Mouse (Mus musculus): ENCODE measurements around the gene Armc12. TPM values are rescaled to one million over a fixed set of nuclear protein-coding genes. Genes with fewer than 3 reads are reported as not detected.

Armc12 gene
- under 1 TPM in 2 of 3 experiments, not detected in 1; 0.46 to 0.78 TPM for polyA plus RNA-seq (2017; shearing (Covaris generic))

DNA sequence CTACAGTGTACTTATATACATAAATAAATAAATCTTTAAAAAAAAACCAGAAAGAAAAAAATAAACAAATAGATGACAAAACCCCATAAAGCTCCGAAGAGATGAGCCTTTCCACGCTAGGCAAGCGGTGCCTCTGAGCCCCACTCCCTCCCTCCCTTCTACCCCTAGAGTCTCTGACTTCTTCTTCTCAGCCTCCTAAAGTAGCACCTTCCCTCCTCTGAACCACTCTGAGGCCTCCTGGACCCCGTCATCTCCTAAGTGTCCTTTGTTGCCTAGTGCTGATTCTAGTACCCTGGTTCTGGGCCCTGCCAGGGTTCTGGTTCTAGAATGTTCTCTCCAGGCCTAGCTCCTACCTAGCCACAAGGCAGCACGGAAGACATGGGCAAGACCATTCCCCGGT is at the start of gene Armc12:
Gene Armc12, plus strand, starts transcription at position 301 of the 400 bp plus-strand sequence.
- no peak for ATAC-seq

DNA sequence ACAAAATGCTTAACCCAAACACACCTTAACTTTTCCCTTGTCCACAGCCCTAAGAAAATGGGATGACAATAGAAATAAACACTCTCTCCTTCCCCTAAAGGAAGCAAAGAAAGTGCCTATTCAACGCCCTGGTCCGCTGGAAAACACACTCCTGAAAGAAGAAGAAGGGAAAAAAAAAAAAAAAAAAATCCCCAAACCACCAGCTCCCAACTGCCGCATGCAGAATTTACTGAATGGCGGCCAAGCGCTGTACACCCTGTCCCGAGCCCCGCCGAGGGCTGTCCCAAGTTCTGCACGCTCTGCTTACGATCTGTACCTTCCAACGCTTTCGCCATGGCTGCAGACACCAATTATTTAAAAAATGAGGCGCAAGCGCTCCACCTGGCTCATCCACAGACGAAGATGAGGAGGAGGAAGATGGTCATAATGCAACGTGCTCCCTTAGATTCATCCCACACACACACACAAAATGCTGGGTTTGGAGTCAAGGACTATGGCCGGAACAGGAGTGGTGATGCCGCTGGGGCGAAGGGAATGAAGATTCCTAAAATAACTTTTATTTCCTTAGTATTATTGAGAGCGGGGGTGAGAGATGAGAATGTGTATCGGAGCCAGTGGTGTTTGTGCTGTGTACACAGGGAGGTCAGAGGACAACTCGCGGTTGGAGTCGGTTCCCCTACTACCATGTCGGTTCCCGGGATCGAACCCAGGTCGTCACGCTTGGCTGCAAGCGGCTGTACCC is 45.7 kb upstream of the Armc12 start:
- peak; percentile 4 for ATAC-seq

DNA sequence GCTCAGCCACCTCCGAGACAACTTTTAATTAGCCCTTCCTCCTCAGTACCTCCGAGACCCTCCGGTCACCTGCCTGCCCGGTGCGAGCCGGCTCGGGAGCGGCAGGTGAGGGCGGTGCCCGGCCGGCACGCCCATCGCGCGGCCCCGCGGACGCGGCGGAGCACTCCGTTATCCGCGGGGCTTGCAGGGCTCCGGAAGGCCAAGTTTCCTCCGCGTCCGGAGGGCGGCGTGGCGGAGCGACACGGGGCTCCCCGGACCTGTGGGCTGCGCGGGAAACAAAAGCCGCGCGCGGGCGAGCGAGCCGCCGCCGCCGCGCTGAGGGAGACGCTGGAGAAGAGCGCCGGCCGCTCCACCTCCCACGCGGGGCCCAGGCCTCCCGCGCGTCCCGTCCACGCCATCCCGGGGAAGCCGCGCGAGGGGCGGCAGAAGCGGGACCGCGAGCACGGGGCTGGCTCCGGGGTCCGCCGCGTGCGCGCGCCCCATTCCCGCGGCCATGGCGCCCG is 45.1 kb upstream of the Armc12 start:
- ATAC-seq, result peak; percentile 37

GRCm38 (mm10) chr17:28485977-28486400 is 44.6 kb upstream of the Armc12 start:
- peak; percentile 95 for ATAC-seq

GRCm38 (mm10) chr17:28486720-28487119 is 43.9 kb upstream of the Armc12 start:
- ATAC-seq, result no peak

- ATAC-seq, result no peak
Observed at GRCm38 (mm10) chr17:28487584-28488257, 42.9 kb upstream of the Armc12 start.

- ATAC-seq, result no peak
Observed at GRCm38 (mm10) chr17:28488258-28489013, 42.2 kb upstream of the Armc12 start.

DNA sequence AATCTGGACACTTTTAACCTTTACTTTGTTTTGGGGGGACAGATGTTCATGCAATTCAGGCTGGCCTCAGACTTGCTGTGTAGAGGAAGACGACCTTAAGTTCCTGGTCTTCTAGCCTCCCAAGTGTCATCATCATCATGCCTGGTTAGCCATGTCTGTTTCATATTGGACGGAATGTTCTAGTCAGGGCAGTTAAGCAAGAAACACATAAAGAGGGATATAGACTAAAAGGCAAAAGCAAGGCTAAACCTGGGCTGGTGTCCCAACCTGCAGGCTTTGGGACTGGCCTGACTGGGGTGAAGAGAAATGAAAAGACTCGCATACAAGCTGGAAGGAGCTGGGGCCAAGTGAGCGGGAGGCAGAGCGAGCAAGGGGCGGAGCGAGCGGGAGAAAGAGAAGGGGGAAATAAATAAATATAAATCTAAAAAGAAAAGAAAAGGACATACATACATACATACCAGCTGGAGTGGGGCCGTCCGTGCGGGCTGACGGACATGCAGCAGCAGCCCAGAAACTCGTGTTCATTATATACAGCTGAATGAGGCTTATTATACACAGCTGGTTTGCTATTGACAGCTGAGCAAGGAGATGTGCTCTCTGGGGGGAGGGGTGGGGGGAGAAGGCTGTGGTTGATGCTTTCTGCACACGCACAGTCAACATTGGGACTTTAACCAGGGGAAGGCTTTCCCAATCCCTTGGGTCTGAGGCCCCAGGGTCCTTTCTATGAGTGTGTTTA is 39.4 kb upstream of the Armc12 start:
- no peak for ATAC-seq

GRCm38 (mm10) chr17:28495832-28496231 is 34.8 kb upstream of the Armc12 start:
- ATAC-seq, result no peak

- ATAC-seq, result no peak
Observed at GRCm38 (mm10) chr17:28499190-28499589, 31.4 kb upstream of the Armc12 start.

DNA sequence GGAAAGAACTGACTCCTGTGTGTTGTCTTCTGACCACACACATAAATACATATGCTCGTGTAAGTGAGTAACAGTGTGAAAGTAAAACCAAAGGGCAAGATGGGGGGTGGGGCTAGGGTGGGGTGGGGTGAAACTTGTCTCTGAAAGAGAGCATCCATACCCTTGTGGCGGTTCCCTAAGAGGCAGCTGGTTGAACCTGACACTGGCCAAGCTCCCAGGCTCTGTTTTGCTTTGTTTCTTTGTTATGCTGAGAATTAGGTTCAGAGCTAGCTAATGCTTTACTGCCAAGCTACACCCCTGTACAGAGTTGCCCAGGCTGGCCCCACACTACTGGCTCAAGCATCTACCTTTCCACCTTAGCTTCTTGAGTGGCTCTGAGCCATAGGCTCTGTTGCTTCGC is 30.1 kb upstream of the Armc12 start:
- no peak for ATAC-seq

- no peak for ATAC-seq
Observed at GRCm38 (mm10) chr17:28502196-28502821, 28.3 kb upstream of the Armc12 start.

DNA sequence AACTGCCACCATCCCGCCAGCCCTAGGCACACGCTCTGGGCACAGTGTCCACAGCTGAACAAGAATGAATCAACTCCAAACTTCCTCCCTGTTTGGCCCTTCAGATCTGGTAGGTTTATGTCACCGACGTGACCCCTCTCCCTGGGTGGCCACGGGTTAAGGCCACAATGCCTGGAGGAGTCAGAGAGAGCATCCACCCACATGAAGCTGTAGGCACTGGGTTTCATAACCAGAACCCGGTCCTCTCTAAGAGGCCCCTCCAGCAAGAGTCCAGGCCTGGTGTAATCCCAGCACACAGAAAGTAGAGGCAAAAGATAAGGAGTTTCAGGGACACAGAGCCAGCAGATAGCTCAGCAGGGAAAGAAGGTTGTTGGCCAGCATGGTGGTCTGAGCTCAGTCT is 26.4 kb upstream of the Armc12 start:
- no peak for ATAC-seq

DNA sequence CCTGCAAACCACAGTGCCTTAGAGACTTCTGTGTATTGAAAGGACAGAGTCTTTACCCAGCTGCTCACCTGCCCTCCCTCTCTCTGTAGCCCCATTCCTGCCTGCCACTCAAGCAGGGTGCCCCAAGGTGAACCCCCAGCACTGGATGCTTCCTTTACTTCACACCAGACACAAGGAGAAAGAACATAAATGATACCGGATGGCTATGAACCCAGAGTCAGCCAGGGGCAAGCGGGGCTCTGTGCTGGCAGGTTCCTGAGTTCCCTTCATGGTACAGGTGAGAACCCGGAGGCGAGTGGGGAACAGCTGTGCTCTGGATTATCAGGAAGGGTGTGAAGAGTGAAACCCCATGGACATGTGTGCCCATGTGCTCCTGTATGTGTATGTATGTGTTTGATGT is 25.0 kb upstream of the Armc12 start:
- ATAC-seq, result no peak

DNA sequence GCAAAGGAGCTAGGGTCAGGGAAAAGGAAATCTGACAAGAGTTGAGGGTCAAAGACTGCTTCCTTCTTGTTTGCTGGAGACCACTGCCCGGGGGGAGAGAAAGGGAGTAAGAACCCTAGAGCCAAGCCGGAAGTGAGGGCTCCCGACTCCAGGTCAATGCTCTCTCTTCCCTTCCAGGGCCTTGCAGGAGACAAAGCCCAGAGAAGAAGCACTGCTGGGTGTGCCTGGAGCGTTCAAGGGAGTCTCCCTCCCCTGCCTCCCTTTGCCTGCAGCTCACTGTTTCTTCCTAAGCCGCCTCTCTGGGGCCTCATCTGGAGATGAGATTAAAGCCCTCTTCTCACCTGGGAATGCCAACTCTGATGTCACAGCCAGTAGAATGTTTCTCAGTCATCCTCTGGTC is 23.7 kb upstream of the Armc12 start:
- ATAC-seq, result no peak

GRCm38 (mm10) chr17:28507496-28507895 is 23.1 kb upstream of the Armc12 start:
- no peak for ATAC-seq

- peak; percentile 41 for ATAC-seq
Observed at GRCm38 (mm10) chr17:28510445-28511342, 19.9 kb upstream of the Armc12 start.

GRCm38 (mm10) chr17:28511616-28512541 is 18.7 kb upstream of the Armc12 start:
- no peak for ATAC-seq

DNA sequence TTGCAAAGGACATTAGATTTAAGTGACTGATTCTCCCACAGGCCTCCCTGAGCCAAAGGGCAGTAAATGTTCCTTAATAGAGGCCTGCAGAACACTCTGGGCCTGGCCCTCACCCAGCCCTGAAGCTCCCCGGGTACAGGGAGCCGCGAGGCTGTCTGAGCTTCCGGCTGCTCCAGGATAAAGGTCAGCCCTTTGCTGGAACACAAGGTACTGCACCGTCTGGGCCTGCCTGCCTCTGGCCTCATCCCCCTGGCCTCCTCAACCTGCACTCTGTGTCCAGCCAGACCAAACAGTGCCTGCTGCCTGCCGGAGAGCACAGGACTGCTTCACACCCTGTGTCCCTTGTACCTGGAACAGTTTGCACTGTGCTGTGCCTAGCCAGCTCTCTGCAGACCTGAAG is 17.9 kb upstream of the Armc12 start:
- ATAC-seq, result no peak

DNA sequence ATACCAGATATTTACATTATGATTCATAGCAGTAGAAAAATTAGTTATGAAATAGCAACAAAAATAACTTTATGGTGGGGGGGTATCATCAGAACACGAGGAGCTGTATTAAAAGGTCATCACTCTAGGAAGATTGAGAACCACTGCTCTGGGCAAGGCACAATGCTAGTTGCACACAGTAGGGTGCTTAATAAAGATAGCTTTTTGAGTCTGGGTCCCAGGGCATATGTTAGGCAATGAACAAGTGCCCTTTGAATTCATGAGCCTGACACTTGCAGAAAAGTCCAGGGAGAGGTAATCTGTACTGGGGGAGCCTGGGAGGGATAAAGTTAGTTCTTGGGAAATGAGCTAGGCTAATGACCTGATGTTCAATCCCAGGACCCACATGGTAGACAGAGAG is 17.3 kb upstream of the Armc12 start:
- ATAC-seq, result no peak
